Mouse (Mus musculus) lung, embryonic 15.5 days (tissue): ENCODE results near the gene Mknk1. TPM values are rescaled to one million over a fixed set of nuclear protein-coding genes. Genes with fewer than 3 reads are reported as not detected.

ENCODE experiments used
- ATAC-seq: fragments of 200-750 bp; cut with Nextera tagmentation; 2 replicates; pipeline ENCODE4 v1.8.0; 2017; ENCODE audit warnings: moderate number of reproducible peaks, borderline replicate concordance; ENCODE audit not compliant: low FRiP score, low TSS enrichment; ENCODE audit errors: extremely low read depth
- H3K27ac ChIP-seq: fragments of 300-500 bp; sonication (generic); 2 replicates; pipeline ENCODE4 v1.5.1; 2015; ENCODE audit warnings: moderate library complexity, mild to moderate bottlenecking, inconsistent platforms
- H3K27me3 ChIP-seq: fragments of 300-500 bp; sonication (generic); 2 replicates; pipeline ENCODE4 v1.6.1; 2015; ENCODE audit warnings: inconsistent platforms
- H3K36me3 ChIP-seq: fragments of 300-500 bp; sonication (generic); 2 replicates; pipeline ENCODE4 v1.6.1; 2015; ENCODE audit warnings: inconsistent platforms
- H3K4me1 ChIP-seq: fragments of 300-500 bp; sonication (generic); 2 replicates; pipeline ENCODE4 v1.6.1; 2015; ENCODE audit warnings: inconsistent platforms
- H3K4me2 ChIP-seq: fragments of 300-500 bp; sonication (generic); 2 replicates; pipeline ENCODE4 v1.6.1; 2015; ENCODE audit warnings: inconsistent platforms, mild to moderate bottlenecking, moderate library complexity
- H3K4me3 ChIP-seq: fragments of 300-500 bp; sonication (generic); 2 replicates; pipeline ENCODE4 v1.5.1; 2015; ENCODE audit warnings: mild to moderate bottlenecking, inconsistent platforms
- H3K9ac ChIP-seq: fragments of 300-500 bp; sonication (generic); 2 replicates; pipeline ENCODE4 v1.6.1; 2015; ENCODE audit warnings: inconsistent platforms
- H3K9me3 ChIP-seq: fragments of 300-500 bp; sonication (generic); 2 replicates; pipeline ENCODE4 v1.6.1; 2016; ENCODE audit warnings: inconsistent platforms
- WGBS: fragments of 180-500 bp; shearing (Covaris S2); methylation state at CpG from one replicate; pipeline ENCODE4 v1.1.7; 2015; 5-methylcytosine and 5-hydroxymethylcytosine counted together
- polyA plus RNA-seq: library from polyadenylated mRNA; unstranded; fragments of >200 nt; fragmentation: Nextera tagmentation; extraction: Ambion mirVana; gene quantifications from 2 replicates; pipeline ENCODE4 v1.2.1, GENCODE M21; 2015

Gene Mknk1
- 23.9 and 28.3 TPM in 2 replicates for polyA plus RNA-seq

GRCm38 (mm10) chr4:115838696-115839641 is at the start of gene Mknk1:
Mknk1 (plus strand) TSS chr4:115839198.
- Histone ChIP-seq H3K4me2 (peak within 1 kb of the TSS; percentile 63), H3K27me3 (no peaks in the 10 kb centered on the region), H3K4me3 (peak within 1 kb of the TSS; percentile 65), H3K9ac (peak within 1 kb of the TSS; percentile 49), H3K9me3 (no peaks in the 10 kb centered on the region), H3K36me3 (peaks cover 7% of the 10 kb centered on the region), H3K4me1 (peaks cover 10% of the 10 kb centered on the region), H3K27ac (peak within 1 kb of the TSS; percentile 54)
- 1% methylated on average over 51 of the region's 51 CpGs for WGBS
- peak; percentile 96 for ATAC-seq

DNA sequence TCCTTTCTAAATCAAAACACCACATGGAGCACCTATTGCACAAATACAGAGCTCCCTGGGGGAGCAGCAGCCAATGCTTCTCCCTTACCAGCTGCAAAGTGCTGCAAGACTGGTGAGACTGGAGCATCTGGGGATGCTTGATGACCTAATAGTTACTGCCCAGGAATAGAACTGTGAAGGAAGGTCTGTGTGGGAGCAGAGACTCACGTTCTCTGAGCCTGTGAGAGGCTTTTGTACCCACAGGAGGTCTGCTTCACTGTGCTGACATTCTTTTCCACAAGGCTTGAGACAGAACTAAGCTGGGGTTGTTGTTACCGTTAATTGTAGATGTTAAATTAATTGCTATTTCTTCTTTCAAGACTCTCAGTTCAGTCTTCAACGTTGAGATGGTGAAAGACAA is 48.1 kb upstream of the Mknk1 start:
- H3K27me3 ChIP-seq, result no peaks in the 10 kb centered on the region
- no peak overlapping the region for H3K4me2 ChIP-seq
- H3K36me3 ChIP-seq, result peaks cover 31% of the 10 kb centered on the region
- 77% methylated on average over 3 of the region's 3 CpGs for WGBS
- no peak for ATAC-seq
- no peaks in the 10 kb centered on the region for H3K9me3 ChIP-seq
- no peak overlapping the region for H3K4me3 ChIP-seq
- peaks cover 5% of the 10 kb centered on the region for H3K4me1 ChIP-seq
- H3K9ac ChIP-seq, result no peak overlapping the region
- H3K27ac ChIP-seq, result no peak overlapping the region

DNA sequence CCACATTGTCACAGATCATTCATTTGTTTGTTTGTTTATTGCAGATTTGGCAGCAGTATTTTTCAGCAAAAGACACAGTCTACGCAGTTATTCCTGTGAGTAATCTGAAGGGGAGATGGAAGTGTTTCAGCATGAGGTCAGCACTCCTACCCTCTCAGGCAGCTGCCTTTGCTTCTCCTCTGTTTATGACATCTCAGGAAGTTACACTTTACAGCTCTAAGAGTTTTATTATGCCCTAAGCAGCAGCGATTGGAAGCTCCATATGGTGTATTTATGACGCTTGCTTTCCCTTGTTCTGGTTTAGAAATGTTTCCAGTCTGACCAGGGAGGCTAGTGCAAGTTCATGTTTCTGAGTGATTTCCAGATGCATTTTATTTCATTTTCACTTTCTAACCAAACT is 43.6 kb upstream of the Mknk1 start:
- no peaks in the 10 kb centered on the region for H3K27me3 ChIP-seq
- peak; percentile 75; the same call in 1 of the 2 replicates for ATAC-seq
- no peak overlapping the region for H3K9ac ChIP-seq
- no peak overlapping the region for H3K4me3 ChIP-seq
- 0 out of 2 replicates have a peak overlapping the region, but pooled peaks have one; percentile 0 for H3K27ac ChIP-seq
- 50% methylated on average over 3 of the region's 3 CpGs for WGBS
- H3K36me3 ChIP-seq, result peaks cover 42% of the 10 kb centered on the region
- no peaks in the 10 kb centered on the region for H3K9me3 ChIP-seq
- no peaks in the 10 kb centered on the region for H3K4me1 ChIP-seq
- no peak overlapping the region for H3K4me2 ChIP-seq

- Histone ChIP-seq H3K36me3 (peaks cover 42% of the 10 kb centered on the region), H3K4me2 (no peak overlapping the region)
- ATAC-seq, result no peak
Observed at GRCm38 (mm10) chr4:115799981-115800380, 39.0 kb upstream of the Mknk1 start.

GRCm38 (mm10) chr4:115812326-115812725 is 26.7 kb upstream of the Mknk1 start:
- no peaks in the 10 kb centered on the region for H3K27me3 ChIP-seq
- H3K4me2 ChIP-seq, result no peak overlapping the region
- ATAC-seq, result no peak
- WGBS, result 92% methylated on average over 4 of the region's 4 CpGs
- no peaks in the 10 kb centered on the region for H3K4me1 ChIP-seq
- H3K27ac ChIP-seq, result no peak overlapping the region
- H3K4me3 ChIP-seq, result no peak overlapping the region
- peaks cover 29% of the 10 kb centered on the region; the same call in 1 of the 2 replicates for H3K36me3 ChIP-seq
- H3K9ac ChIP-seq, result no peak overlapping the region
- no peaks in the 10 kb centered on the region for H3K9me3 ChIP-seq

More at GRCm38 (mm10) chr4:115799981-115800380, 39.0 kb upstream of the Mknk1 start:
- no peaks in the 10 kb centered on the region for H3K4me1 ChIP-seq
- no peaks in the 10 kb centered on the region for H3K9me3 ChIP-seq
- H3K9ac ChIP-seq, result no peak overlapping the region
- H3K4me3 ChIP-seq, result no peak overlapping the region
- H3K27me3 ChIP-seq, result no peaks in the 10 kb centered on the region
- WGBS, result 56% methylated on average over 3 of the region's 3 CpGs
- H3K27ac ChIP-seq, result no peak overlapping the region

DNA sequence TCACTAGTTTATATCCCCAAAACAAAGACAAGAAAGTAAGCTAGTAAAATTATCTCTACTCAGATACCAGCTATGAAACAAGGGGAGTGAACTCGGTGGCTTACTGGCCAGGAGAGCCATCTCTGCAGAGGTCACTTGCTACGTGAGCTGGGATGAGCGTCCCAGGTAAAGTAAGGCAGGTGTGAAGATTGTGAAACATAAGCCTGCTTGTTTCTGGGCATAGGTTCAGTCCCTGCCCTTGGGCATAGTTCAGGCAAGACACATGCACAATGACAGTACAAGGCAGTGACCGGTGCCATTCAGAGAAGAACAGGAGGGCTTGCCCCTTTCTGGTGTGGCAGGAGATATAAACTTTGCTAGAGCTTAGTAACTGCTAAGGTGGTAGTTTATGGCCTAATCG is 23.4 kb upstream of the Mknk1 start:
- Histone ChIP-seq H3K4me3 (no peak overlapping the region), H3K4me2 (no peak overlapping the region), H3K4me1 (no peaks in the 10 kb centered on the region), H3K36me3 (peaks cover 25% of the 10 kb centered on the region; the same call in 1 of the 2 replicates), H3K27ac (no peak overlapping the region), H3K9ac (no peak overlapping the region), H3K27me3 (no peaks in the 10 kb centered on the region), H3K9me3 (no peaks in the 10 kb centered on the region)
- ATAC-seq, result no peak
- WGBS, result 94% methylated on average over 5 of the region's 5 CpGs

- Histone ChIP-seq H3K27ac (no peak overlapping the region), H3K27me3 (no peaks in the 10 kb centered on the region), H3K4me1 (no peaks in the 10 kb centered on the region), H3K4me3 (no peak overlapping the region), H3K36me3 (peaks cover 6% of the 10 kb centered on the region; the same call in 1 of the 2 replicates), H3K4me2 (no peak overlapping the region), H3K9ac (no peak overlapping the region), H3K9me3 (no peaks in the 10 kb centered on the region)
- no peak for ATAC-seq
- WGBS, result 65% methylated on average over 3 of the region's 3 CpGs
Observed at GRCm38 (mm10) chr4:115820199-115820598, 18.8 kb upstream of the Mknk1 start.

- Histone ChIP-seq H3K27ac (no peak overlapping the region), H3K4me1 (no peaks in the 10 kb centered on the region), H3K4me2 (no peak overlapping the region), H3K27me3 (no peaks in the 10 kb centered on the region), H3K9ac (no peak overlapping the region), H3K9me3 (no peaks in the 10 kb centered on the region), H3K36me3 (peaks cover 2% of the 10 kb centered on the region; the same call in 1 of the 2 replicates), H3K4me3 (no peak overlapping the region)
- ATAC-seq, result no peak
- 64% methylated on average over 3 of the region's 3 CpGs for WGBS
Observed at GRCm38 (mm10) chr4:115820944-115821343, 18.1 kb upstream of the Mknk1 start.

- no peak overlapping the region for H3K4me3 ChIP-seq
- ATAC-seq, result no peak
- no peaks in the 10 kb centered on the region for H3K9me3 ChIP-seq
- H3K27me3 ChIP-seq, result no peaks in the 10 kb centered on the region
- H3K4me1 ChIP-seq, result no peaks in the 10 kb centered on the region
- no peak overlapping the region for H3K4me2 ChIP-seq
- H3K36me3 ChIP-seq, result 0 out of 2 replicates have a peak, but pooled peaks cover 2% of the 10 kb centered on the region
- H3K9ac ChIP-seq, result no peak overlapping the region
- no peak overlapping the region for H3K27ac ChIP-seq
Observed at GRCm38 (mm10) chr4:115821431-115821830, 17.6 kb upstream of the Mknk1 start.

GRCm38 (mm10) chr4:115821928-115822327 is 17.1 kb upstream of the Mknk1 start:
- 40% methylated on average over 3 of the region's 3 CpGs for WGBS
- no peak for ATAC-seq

DNA sequence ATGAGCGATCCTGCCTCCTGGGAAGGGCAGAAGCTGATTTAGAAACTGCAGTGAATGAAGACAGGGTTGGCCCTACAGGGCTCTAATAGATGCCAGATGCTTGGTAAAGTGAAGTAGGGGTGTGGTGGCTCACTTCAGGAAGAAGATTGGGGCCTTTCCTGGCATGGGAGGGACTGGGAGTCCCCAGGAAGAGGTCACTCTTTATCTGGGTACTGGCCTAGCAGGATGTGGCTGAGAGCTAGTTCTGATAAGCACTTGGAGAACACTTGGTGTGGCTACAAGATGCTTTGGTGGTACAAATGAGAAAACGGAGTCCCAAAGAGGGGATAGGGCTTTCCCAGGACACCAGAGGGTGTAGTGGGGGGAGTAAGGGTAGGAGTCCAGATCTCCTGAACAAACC is 14.8 kb upstream of the Mknk1 start:
- Histone ChIP-seq H3K4me3 (no peak overlapping the region), H3K9me3 (no peaks in the 10 kb centered on the region), H3K4me1 (peaks cover 14% of the 10 kb centered on the region), H3K27me3 (no peaks in the 10 kb centered on the region), H3K36me3 (0 out of 2 replicates have a peak, but pooled peaks cover 2% of the 10 kb centered on the region), H3K27ac (no peak overlapping the region), H3K4me2 (no peak overlapping the region), H3K9ac (no peak overlapping the region)
- WGBS, result 60% methylated on average over 2 of the region's 2 CpGs
- no peak for ATAC-seq

More at GRCm38 (mm10) chr4:115821928-115822327, 17.1 kb upstream of the Mknk1 start:
- no peak overlapping the region for H3K4me2 ChIP-seq
- no peak overlapping the region for H3K27ac ChIP-seq
- 0 out of 2 replicates have a peak, but pooled peaks cover under 1% of the 10 kb centered on the region for H3K4me1 ChIP-seq
- H3K9me3 ChIP-seq, result no peaks in the 10 kb centered on the region
- no peak overlapping the region for H3K9ac ChIP-seq
- no peak overlapping the region for H3K4me3 ChIP-seq
- H3K27me3 ChIP-seq, result no peaks in the 10 kb centered on the region
- H3K36me3 ChIP-seq, result 0 out of 2 replicates have a peak, but pooled peaks cover 2% of the 10 kb centered on the region

GRCm38 (mm10) chr4:115825271-115825670 is 13.7 kb upstream of the Mknk1 start:
- Histone ChIP-seq H3K9ac (no peak overlapping the region), H3K4me3 (no peak overlapping the region), H3K27me3 (no peaks in the 10 kb centered on the region), H3K27ac (no peak overlapping the region), H3K9me3 (no peaks in the 10 kb centered on the region), H3K4me2 (no peak overlapping the region), H3K4me1 (peaks cover 22% of the 10 kb centered on the region), H3K36me3 (no peaks in the 10 kb centered on the region)
- 80% methylated on average over 2 of the region's 2 CpGs for WGBS
- ATAC-seq, result no peak
